Mouse (Mus musculus): ENCODE results near the gene Tmem147. TPM values are rescaled to one million over a fixed set of nuclear protein-coding genes. Genes with fewer than 3 reads are reported as not detected.

Tmem147 gene
- 215 and 232 TPM in 2 replicates for polyA plus RNA-seq (2015; fragmentation: Nextera tagmentation; extraction: Ambion mirVana)

DNA sequence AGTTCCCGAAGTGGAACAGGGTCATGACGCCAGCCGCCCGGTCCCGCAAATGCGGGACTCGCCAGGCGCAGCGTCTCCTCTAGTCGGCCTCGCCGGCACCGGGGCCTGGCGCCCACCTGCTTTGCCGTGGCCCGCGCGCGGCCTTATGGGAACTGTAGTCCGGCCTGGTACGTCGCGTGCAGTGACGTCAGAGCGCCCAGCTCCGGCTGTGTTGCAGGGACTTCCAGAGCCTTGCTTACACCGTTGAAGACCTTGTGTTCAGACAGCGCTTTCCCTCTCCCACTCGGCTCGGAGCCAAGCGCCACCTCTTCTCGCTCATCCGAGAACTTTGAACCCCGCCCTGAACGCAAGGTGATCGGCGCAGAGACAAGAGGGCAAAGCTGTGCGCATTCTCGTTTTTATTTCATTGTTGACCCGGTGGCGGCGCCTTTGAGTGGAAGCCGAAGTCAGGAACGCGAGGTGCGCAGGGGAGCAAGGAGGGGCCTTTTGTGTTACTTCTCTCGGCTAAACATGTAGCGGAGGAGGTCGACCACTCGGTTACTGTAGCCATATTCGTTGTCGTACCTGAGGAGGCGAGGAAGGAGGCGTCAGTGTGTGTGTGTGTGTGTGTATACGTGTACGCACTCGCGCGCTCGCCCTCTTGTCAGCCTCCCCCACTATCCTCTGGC is at the start of gene Tmem147:
Gene Tmem147 (minus strand): TSS at position 145 of the 668 bp plus-strand sequence.
- Histone ChIP-seq H3K27ac (ENCODE audit: low read length) (peak within 1 kb of the TSS; percentile 86), H3K4me3 (replicated peaks; ENCODE audit: low read length) (peak within 1 kb of the TSS; percentile 69), H3K9me3 (replicated peaks; ENCODE audit: control insufficient read depth, low read length) (no peaks in the 10 kb centered on the region), H3K4me1 (ENCODE audit: control insufficient read depth, insufficient read depth, low read length) (peaks cover 16% of the 10 kb centered on the region), H3K4me2 (ENCODE audit: low read depth, low read length) (peak within 1 kb of the TSS; percentile 60), H3K9ac (ENCODE audit: low read length) (peak within 1 kb of the TSS; percentile 88), H3K27me3 (ENCODE audit: control insufficient read depth, insufficient read depth, low read length) (no peaks in the 10 kb centered on the region), H3K36me3 (ENCODE audit: control insufficient read depth, insufficient read depth, low read length) (peaks cover 4% of the 10 kb centered on the region; the same call in 1 of the 2 replicates)
- under 1% methylated on average over 60 of the region's 60 CpGs for WGBS
- ATAC-seq (ENCODE audit: insufficient read depth, low FRiP score), result peak; percentile 97

DNA sequence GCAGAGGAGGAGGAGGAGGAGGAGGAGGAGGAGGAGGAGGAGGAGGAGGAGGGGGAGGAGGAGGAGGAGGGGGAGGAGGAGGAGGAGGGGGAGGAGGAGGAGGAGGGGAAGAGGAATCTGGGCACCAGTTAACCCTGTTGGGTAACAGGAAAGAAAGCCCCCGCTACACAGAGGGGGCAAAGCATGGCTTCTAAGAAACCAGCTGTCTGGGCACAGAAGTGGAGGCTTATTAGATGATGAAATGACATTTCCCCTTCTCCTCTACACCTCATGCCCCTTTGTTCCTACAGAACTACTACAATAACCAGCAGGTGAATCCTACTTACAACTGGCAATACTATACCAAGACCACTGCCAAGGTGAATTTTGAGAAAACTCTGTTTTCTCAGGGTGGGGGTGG is 48.6 kb upstream of the Tmem147 start:
- 81% methylated on average over 1 of the region's 1 CpGs for WGBS

DNA sequence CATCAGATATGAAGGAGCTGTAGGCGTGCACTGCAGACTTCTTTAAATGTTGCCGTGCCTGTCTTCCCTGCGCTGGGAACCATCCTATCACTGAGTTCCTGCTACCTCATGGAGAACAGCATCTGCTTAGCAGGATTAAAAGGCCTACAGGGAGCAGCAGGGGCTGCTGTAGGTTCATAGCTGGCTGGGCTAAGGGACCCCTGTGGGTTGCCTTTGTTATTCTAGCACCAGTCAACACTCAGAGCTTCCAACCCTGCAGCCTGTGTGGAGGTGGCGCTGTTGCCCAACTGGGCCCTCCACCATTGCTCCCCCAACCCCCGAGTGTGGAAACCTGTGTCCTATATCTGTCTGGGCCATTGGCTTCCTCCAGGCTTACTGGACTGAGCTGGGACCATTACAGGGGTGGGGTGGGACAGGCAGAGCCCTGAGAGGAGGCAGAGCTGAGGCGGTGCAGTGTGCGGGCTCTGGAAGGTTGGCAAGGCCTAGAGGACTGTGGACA is 47.8 kb upstream of the Tmem147 start:
- Histone ChIP-seq H3K4me1 (ENCODE audit: control insufficient read depth, insufficient read depth, low read length) (no peaks in the 10 kb centered on the region), H3K4me3 (replicated peaks; ENCODE audit: low read length) (peak overlapping the region; percentile 13), H3K9me3 (replicated peaks; ENCODE audit: control insufficient read depth, low read length) (no peaks in the 10 kb centered on the region), H3K27me3 (ENCODE audit: control insufficient read depth, insufficient read depth, low read length) (no peaks in the 10 kb centered on the region), H3K36me3 (ENCODE audit: control insufficient read depth, insufficient read depth, low read length) (no peaks in the 10 kb centered on the region), H3K4me2 (ENCODE audit: low read depth, low read length) (peak overlapping the region; percentile 33; the same call in 1 of the 2 replicates), H3K27ac (ENCODE audit: low read length) (no peak overlapping the region), H3K9ac (ENCODE audit: low read length) (no peak overlapping the region)
- 62% methylated on average over 7 of the region's 7 CpGs for WGBS
- ATAC-seq (ENCODE audit: insufficient read depth, low FRiP score), result no peak

More for the DNA sequence above, 48.6 kb upstream of the Tmem147 start:
- H3K4me2 ChIP-seq (ENCODE audit: low read depth, low read length), result no peak overlapping the region
- no peak overlapping the region for H3K4me3 ChIP-seq (replicated peaks; ENCODE audit: low read length)
- no peaks in the 10 kb centered on the region for H3K27me3 ChIP-seq (ENCODE audit: control insufficient read depth, insufficient read depth, low read length)
- no peak overlapping the region for H3K27ac ChIP-seq (ENCODE audit: low read length)
- ATAC-seq (ENCODE audit: insufficient read depth, low FRiP score), result no peak
- no peaks in the 10 kb centered on the region for H3K36me3 ChIP-seq (ENCODE audit: control insufficient read depth, insufficient read depth, low read length)
- H3K4me1 ChIP-seq (ENCODE audit: control insufficient read depth, insufficient read depth, low read length), result no peaks in the 10 kb centered on the region
- H3K9me3 ChIP-seq (replicated peaks; ENCODE audit: control insufficient read depth, low read length), result no peaks in the 10 kb centered on the region
- H3K9ac ChIP-seq (ENCODE audit: low read length), result no peak overlapping the region; the same call in 1 of the 2 replicates

DNA sequence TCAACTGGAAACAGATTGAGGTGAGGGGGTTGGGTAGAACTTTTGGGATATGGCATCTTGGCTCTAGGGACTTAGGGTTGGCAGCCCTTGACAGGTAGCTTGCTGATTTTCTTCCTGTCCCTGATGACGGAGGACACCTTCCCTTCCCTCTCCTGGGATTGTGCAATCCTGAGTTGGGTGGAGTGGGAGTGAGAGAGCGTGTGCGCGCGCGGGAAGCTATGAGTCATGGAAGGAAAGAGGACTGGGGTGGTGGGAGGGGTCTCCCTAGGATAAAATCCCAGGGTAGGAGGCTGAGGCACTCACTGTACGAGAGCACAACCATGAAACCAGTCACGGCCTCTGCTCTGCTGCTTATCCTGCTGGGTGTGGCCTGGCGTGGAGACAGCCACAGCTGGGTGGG is 46.8 kb upstream of the Tmem147 start:
- peak; percentile 59; the same call in 1 of the 2 replicates for ATAC-seq (ENCODE audit: insufficient read depth, low FRiP score)
- 68% methylated on average over 9 of the region's 9 CpGs for WGBS
- H3K4me2 ChIP-seq (ENCODE audit: low read depth, low read length), result no peak overlapping the region
- H3K9ac ChIP-seq (ENCODE audit: low read length), result peak overlapping the region; percentile 4; the same call in 1 of the 2 replicates
- H3K9me3 ChIP-seq (replicated peaks; ENCODE audit: control insufficient read depth, low read length), result no peaks in the 10 kb centered on the region
- H3K36me3 ChIP-seq (ENCODE audit: control insufficient read depth, insufficient read depth, low read length), result no peaks in the 10 kb centered on the region
- no peak overlapping the region; the same call in 1 of the 2 replicates for H3K4me3 ChIP-seq (replicated peaks; ENCODE audit: low read length)
- H3K4me1 ChIP-seq (ENCODE audit: control insufficient read depth, insufficient read depth, low read length), result no peaks in the 10 kb centered on the region
- H3K27ac ChIP-seq (ENCODE audit: low read length), result no peak overlapping the region; the same call in none of the 2 replicates
- no peaks in the 10 kb centered on the region for H3K27me3 ChIP-seq (ENCODE audit: control insufficient read depth, insufficient read depth, low read length)

DNA sequence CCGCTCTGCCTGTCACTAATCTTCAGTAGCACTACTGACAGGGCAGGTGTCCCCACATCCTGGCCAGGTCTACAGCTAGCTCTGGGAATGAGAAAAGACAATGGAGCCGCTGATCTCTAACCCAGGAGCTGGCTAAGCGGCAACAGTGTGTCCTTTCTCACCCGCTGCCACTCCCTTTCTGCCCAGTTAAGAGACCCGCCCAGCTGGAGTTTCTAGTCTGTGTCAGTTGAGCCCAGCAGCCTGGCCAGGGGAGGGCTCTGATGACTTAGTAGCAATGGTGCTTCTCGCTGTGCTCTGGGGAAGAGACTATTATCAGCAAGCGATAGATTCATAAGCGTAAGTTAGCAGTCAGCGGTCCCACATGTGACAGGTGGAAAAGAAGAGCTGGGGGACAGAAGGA is 39.9 kb upstream of the Tmem147 start:
- peak; percentile 77 for ATAC-seq (ENCODE audit: insufficient read depth, low FRiP score)
- H3K4me3 ChIP-seq (replicated peaks; ENCODE audit: low read length), result no peak overlapping the region
- WGBS, result 23% methylated on average over 9 of the region's 9 CpGs
- H3K27me3 ChIP-seq (ENCODE audit: control insufficient read depth, insufficient read depth, low read length), result no peaks in the 10 kb centered on the region
- no peaks in the 10 kb centered on the region for H3K36me3 ChIP-seq (ENCODE audit: control insufficient read depth, insufficient read depth, low read length)
- 0 out of 2 replicates have a peak overlapping the region, but pooled peaks have one; percentile 12 for H3K9ac ChIP-seq (ENCODE audit: low read length)
- peak overlapping the region; percentile 28 for H3K27ac ChIP-seq (ENCODE audit: low read length)
- H3K4me2 ChIP-seq (ENCODE audit: low read depth, low read length), result no peak overlapping the region
- H3K4me1 ChIP-seq (ENCODE audit: control insufficient read depth, insufficient read depth, low read length), result no peaks in the 10 kb centered on the region
- no peaks in the 10 kb centered on the region for H3K9me3 ChIP-seq (replicated peaks; ENCODE audit: control insufficient read depth, low read length)

DNA sequence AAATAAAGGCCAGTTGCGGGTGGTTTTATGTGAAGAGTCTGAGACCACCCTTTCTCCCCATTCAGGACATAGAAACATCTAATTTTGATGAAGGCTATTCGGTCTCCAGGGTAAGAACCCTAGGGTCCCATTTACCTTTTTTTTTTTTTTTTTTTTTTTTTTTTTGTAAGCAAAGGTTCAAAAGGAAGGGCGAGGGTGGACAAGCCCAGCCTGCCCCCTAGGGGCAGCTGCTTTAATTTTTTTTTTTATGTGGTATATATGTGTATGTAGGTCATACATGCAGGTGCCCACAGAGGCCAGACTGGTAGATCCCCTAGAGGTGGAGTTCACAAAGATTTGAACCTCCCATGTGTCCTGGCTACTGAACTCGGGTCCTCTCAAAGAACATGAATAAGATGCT is 37.1 kb upstream of the Tmem147 start:
- no peak for ATAC-seq (ENCODE audit: insufficient read depth, low FRiP score)
- no peak overlapping the region for H3K4me2 ChIP-seq (ENCODE audit: low read depth, low read length)
- no peaks in the 10 kb centered on the region for H3K4me1 ChIP-seq (ENCODE audit: control insufficient read depth, insufficient read depth, low read length)
- H3K27ac ChIP-seq (ENCODE audit: low read length), result no peak overlapping the region
- 91% methylated on average over 4 of the region's 4 CpGs for WGBS
- no peaks in the 10 kb centered on the region for H3K36me3 ChIP-seq (ENCODE audit: control insufficient read depth, insufficient read depth, low read length)
- no peak overlapping the region for H3K9ac ChIP-seq (ENCODE audit: low read length)
- H3K4me3 ChIP-seq (replicated peaks; ENCODE audit: low read length), result no peak overlapping the region
- no peaks in the 10 kb centered on the region for H3K27me3 ChIP-seq (ENCODE audit: control insufficient read depth, insufficient read depth, low read length)
- no peaks in the 10 kb centered on the region for H3K9me3 ChIP-seq (replicated peaks; ENCODE audit: control insufficient read depth, low read length)

DNA sequence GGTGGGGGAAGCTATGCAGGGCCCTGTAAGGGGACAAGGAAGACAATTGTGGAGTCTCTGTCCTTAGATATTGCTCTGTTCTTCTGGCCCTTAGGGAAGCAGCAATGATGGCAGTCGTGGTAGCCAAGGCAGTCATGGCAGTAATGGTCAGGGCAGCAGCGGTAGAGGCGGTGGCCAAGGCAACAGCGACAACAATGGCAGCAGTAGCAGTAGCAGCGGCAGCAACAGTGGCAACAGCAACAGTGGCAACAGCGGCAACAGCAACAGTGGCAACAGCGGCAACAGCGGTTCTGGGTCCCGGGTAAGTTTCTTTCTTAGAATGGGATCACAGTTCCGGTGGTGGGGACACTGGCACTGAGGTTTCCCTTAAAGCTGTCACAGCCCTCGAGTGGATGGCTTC is 35.8 kb upstream of the Tmem147 start:
- Histone ChIP-seq H3K27me3 (ENCODE audit: control insufficient read depth, insufficient read depth, low read length) (no peaks in the 10 kb centered on the region), H3K4me3 (replicated peaks; ENCODE audit: low read length) (no peak overlapping the region), H3K27ac (ENCODE audit: low read length) (no peak overlapping the region), H3K36me3 (ENCODE audit: control insufficient read depth, insufficient read depth, low read length) (no peaks in the 10 kb centered on the region), H3K4me2 (ENCODE audit: low read depth, low read length) (no peak overlapping the region), H3K9me3 (replicated peaks; ENCODE audit: control insufficient read depth, low read length) (no peaks in the 10 kb centered on the region), H3K4me1 (ENCODE audit: control insufficient read depth, insufficient read depth, low read length) (no peaks in the 10 kb centered on the region), H3K9ac (ENCODE audit: low read length) (no peak overlapping the region)
- WGBS, result 37% methylated on average over 11 of the region's 11 CpGs
- ATAC-seq (ENCODE audit: insufficient read depth, low FRiP score), result no peak

DNA sequence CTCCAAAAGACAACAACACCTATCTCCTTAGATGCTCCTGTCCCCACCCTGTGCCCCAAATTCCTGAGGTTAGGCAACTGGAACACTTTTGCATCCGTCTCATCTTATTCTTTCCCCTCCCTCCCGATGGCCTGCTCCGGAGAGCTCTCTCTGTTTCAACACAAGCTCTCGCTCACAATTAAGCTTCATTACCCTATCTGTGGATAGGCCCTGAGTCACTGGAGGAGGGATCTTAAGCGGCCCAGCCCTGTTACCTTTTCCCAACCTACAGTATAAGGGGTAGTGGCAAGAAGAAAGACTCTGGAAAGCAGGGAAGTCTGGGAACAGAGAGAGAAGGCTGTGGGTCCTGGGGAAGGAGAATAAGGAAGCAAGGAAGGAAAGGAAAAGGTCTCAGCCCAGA is 34.1 kb upstream of the Tmem147 start, which contains the start of gene Dmkn:
Gene Dmkn (plus strand): TSS at position 301 of the 400 bp plus-strand sequence.
- peak within 1 kb of the TSS; percentile 46; the same call in 1 of the 2 replicates for H3K27ac ChIP-seq (ENCODE audit: low read length)
- H3K9ac ChIP-seq (ENCODE audit: low read length), result no peak within 1 kb of the TSS; the same call in 1 of the 2 replicates
- no peaks in the 10 kb centered on the region for H3K9me3 ChIP-seq (replicated peaks; ENCODE audit: control insufficient read depth, low read length)
- H3K36me3 ChIP-seq (ENCODE audit: control insufficient read depth, insufficient read depth, low read length), result no peaks in the 10 kb centered on the region
- 0 out of 2 replicates have a peak, but pooled peaks cover 3% of the 10 kb centered on the region for H3K4me1 ChIP-seq (ENCODE audit: control insufficient read depth, insufficient read depth, low read length)
- H3K4me3 ChIP-seq (replicated peaks; ENCODE audit: low read length), result no peak within 1 kb of the TSS
- peak; percentile 32; the same call in 1 of the 2 replicates for ATAC-seq (ENCODE audit: insufficient read depth, low FRiP score)
- WGBS, result 57% methylated on average over 5 of the region's 5 CpGs
- no peaks in the 10 kb centered on the region for H3K27me3 ChIP-seq (ENCODE audit: control insufficient read depth, insufficient read depth, low read length)
- no peak within 1 kb of the TSS for H3K4me2 ChIP-seq (ENCODE audit: low read depth, low read length)

DNA sequence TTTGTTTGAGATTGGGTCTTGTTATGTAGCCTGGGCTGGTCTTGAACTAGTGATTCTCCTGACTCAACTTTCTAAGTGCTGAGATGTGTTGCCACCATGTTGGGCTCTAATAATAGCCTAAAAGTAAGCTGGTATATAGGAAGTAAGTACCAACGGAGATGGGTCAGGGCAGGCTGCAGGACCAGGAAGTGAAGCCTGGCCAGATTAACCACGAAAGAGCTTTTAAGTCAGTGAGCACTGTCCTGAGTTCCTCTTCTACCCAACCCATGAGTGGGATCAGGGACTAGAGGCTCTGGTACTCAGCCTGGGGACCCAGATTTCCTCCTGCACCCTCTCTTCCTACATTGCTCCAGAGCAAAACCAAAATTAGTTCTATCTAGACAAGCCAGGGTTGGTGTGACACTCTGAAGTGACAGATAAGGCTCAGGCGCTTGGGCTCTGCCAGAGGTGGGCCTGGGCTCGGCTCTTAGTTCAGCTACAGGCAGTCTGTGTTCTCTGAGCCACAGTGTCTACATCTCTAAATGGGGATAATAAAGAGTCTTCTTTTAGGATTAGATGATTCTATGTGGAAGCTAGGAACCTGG is 32.5 kb upstream of the Tmem147 start:
- ATAC-seq (ENCODE audit: insufficient read depth, low FRiP score), result no peak
- WGBS, result 67% methylated on average over 4 of the region's 4 CpGs
- H3K9ac ChIP-seq (ENCODE audit: low read length), result no peak overlapping the region
- 0 out of 2 replicates have a peak, but pooled peaks cover 3% of the 10 kb centered on the region for H3K4me1 ChIP-seq (ENCODE audit: control insufficient read depth, insufficient read depth, low read length)
- H3K36me3 ChIP-seq (ENCODE audit: control insufficient read depth, insufficient read depth, low read length), result no peaks in the 10 kb centered on the region
- no peaks in the 10 kb centered on the region for H3K27me3 ChIP-seq (ENCODE audit: control insufficient read depth, insufficient read depth, low read length)
- no peaks in the 10 kb centered on the region for H3K9me3 ChIP-seq (replicated peaks; ENCODE audit: control insufficient read depth, low read length)
- no peak overlapping the region for H3K27ac ChIP-seq (ENCODE audit: low read length)
- H3K4me3 ChIP-seq (replicated peaks; ENCODE audit: low read length), result no peak overlapping the region
- no peak overlapping the region for H3K4me2 ChIP-seq (ENCODE audit: low read depth, low read length)

Measured in stomach, embryonic 16.5 days (tissue).